Mouse (Mus musculus) small intestine, adult 2 months (tissue): ENCODE results near the gene Nt5c2.

Experiments used
- CTCF ChIP-seq: fragments of 200-500 bp; IDR thresholded peaks from 2 replicates; pipeline ENCODE4 v1.5.1; 2012; ENCODE audit warnings: low read depth, mild to moderate bottlenecking, control low read depth, inconsistent platforms, low read length, moderate library complexity, mixed read lengths; ENCODE audit not compliant: insufficient replicate concordance, insufficient read length; ENCODE audit errors: extremely low read depth
- POLR2A ChIP-seq: fragments of 200-500 bp; IDR thresholded peaks from 2 replicates; pipeline ENCODE4 v1.6.1; 2012; ENCODE audit warnings: low read depth, mild to moderate bottlenecking, control low read depth, inconsistent platforms, low read length, moderate library complexity

GRCm38 (mm10) chr19:47012521-47013130 is 2.3 kb downstream of the Nt5c2 start:
- TF ChIP-seq POLR2A = no peak
- TF ChIP-seq CTCF = no peak
